Mouse (Mus musculus): ENCODE measurements around the gene Hoxc11.

Gene Hoxc11

DNA sequence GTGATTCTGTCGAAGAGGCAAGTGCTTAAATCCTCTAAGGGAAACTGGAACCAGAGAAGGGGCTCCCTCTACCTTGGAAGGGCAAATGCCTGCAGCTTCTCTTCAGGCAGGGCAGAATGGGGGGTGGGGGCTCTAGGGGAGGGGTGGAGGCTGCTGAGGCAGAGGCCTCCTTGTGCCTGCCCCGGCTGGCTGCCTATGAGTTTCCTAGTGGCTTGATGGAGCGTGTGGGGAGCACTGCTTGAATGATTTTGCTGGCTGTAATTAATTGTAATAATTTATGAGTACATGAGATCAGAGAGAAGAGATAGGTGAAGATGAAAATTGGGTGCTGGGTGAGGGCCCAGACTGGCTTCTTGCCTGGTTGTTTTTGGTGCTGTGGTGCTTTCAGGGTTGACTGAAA lies 30.7 kb downstream of the Hoxc11 start:
- no peak for DNase-seq

DNA sequence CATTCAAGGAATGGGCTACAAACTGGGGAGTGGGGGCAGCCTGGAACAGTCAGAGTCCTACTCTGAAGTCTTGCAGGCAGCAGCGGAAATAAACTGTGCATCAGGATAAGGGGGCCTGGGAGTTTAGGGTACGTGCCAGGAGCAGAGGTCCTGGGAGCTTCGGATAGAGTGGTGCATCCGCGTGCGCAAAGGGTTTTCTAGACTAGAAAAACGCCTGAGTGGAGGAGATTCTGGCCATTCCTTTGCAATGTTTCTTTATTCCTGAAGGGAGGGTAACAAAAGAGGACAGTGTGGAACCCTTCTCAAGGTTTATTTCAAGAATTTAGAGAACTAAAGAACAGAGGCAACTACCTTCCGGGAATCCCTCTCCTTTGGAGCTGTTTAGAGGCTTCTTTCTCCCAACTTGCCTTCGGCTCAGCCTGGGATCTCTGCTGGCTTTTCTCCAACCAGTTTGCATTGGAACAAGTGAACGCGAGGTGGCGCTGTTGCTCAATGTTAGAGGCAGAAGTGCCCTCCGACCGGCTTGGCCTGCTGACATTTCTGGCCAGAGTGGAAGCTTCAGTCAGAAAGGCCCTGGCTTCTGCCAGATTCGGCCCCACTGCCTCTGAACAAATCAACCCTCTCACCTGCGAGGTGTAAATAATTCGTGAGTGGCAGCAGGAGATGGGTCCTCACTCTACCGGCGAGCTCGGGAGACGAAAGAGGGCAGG lies 33.1 kb downstream of the Hoxc11 start:
- peak; percentile 96 for DNase-seq

DNA sequence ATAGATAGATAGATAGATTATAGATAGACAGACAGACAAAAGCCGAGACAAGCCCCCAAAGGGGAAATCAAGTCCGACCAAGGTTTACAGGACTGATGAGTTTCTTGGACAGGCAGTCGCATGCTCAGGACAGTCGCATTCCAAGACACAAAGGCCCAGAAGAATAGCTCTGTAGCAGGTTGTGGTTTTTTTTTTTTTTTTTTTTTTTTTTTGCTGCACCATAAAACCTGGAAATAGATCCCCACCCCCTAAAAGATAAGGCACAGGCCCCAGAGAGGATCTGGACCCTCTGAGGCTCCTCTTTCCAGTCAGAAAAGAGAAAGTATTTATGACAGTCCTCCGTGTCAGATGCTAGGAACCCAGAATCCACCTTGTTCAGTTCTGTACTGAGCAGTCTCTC lies 33.9 kb downstream of the Hoxc11 start:
- DNase-seq = no peak

DNA sequence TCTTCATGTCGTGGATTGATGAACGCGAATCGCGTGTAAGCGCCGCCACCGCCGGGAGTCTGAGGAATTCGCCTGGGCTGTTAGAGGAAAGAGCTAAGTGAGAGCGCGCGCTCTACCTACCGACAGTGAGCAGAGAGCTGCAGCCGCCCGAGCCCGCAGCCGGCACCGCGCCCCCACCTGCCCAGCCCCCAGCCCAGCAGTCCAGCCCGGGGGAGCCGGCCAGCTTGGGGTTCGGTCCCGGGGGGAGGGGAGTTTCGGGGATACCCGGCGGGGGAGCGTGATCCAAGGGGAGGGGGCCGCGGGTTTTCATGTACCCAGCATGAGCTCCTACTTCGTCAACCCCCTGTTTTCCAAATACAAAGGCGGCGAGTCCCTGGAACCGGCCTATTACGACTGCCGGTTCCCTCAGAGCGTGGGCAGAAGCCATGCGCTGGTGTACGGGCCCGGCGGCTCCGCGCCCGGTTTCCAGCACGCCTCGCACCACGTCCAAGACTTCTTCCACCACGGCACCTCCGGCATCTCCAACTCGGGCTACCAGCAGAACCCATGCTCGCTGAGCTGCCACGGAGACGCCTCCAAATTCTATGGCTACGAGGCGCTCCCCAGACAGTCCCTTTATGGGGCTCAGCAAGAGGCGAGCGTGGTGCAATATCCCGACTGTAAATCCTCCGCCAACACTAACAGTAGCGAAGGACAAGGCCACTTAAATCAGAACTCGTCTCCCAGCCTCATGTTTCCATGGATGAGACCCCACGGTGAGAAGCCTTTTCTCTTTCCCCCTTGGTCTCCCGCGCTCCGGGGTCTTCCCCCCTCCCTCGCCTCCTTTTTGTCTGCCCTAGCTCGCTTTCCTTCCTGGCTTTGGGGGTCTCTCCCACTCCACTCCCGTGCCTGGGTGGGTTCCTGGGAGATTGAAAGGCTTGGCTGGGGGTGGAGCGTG lies 36.5 kb downstream of the Hoxc11 start, which contains the start of gene Hoxc8:
TSS of gene Hoxc8 (plus strand) at position 147 of the 937 bp plus-strand sequence.
- DNase-seq = no peak

DNA sequence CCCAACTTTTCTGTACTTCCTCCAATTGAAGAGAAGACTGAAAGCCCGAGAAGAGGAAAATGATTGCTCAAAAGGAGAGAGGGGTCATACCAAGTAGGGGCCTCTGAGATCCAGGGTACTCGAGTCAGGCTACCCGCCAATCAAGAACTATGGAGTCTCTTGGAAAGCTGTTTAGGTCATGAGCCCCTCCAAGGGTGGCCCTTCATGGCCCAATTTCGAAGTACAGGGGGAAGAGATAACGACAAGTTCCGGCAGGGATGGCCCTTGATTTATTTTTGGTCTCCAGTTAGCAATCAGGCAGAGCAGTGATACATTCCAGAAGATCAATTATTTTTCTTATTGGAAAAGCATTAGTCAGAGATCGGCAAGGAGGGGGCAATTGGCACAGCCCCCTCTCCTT lies 37.6 kb downstream of the Hoxc11 start:
- DNase-seq = no peak

DNA sequence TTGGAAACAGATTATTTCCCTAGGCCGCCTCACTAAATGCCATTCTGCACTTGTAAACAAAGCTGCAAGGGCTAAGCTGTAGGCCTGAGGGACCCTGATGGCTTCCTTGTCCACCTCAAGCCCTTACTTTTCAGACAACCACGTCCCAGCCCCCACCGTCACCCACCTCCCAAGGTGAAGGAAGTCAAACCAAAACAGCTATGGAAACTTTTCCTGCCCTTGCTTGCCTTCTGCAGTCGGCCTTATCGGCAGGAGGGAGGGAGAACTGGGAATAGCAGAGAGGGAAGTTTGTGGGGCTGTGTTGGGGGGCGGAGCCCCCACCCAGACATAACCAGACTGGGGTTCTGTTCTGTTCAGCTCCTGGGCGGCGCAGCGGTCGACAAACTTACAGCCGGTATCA lies 38.0 kb downstream of the Hoxc11 start:
- DNase-seq = no peak

GRCm38 (mm10) chr15:102992863-102993262 lies 38.6 kb downstream of the Hoxc11 start:
- no peak for DNase-seq

GRCm38 (mm10) chr15:102996548-102996947 lies 42.3 kb downstream of the Hoxc11 start:
- DNase-seq = no peak

GRCm38 (mm10) chr15:102997431-102997830 lies 43.2 kb downstream of the Hoxc11 start:
- no peak for DNase-seq

GRCm38 (mm10) chr15:102997939-102998355 lies 43.7 kb downstream of the Hoxc11 start, which contains the start of gene Hoxc6:
Gene Hoxc6, plus strand, starts transcription at chr15:102998257.
- DNase-seq = no peak

DNA sequence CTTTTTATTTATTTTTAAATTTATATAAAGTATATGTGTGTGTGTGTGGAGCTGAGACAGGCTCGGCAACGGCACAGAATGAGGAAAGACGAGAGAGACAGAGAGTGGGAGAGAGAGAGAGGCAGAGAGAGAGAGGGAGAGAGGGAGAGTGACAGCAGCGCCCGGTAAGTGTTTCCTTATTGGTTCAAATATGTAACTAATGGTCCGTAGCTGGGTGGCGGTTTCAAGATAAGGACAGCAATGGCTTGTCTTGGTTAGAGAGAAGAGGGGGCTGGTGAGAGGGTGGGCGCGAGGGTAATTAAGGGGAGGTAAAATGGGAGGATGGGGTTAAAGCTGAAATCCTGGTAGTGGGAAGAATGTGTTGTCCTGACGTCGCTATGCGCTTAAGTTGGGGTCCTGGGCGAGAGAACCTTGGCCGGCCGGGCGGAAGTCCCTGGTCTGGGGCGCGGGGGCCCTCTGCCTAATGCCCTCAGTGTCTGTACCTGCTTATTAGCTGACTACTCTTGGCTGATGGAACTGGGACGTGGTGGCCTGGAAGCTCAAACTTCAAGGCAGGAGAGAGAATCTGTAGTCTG lies 44.5 kb downstream of the Hoxc11 start:
- no peak for DNase-seq

- peak; percentile 38 for DNase-seq
Measured at GRCm38 (mm10) chr15:102999183-102999831, 45.1 kb downstream of the Hoxc11 start.

DNA sequence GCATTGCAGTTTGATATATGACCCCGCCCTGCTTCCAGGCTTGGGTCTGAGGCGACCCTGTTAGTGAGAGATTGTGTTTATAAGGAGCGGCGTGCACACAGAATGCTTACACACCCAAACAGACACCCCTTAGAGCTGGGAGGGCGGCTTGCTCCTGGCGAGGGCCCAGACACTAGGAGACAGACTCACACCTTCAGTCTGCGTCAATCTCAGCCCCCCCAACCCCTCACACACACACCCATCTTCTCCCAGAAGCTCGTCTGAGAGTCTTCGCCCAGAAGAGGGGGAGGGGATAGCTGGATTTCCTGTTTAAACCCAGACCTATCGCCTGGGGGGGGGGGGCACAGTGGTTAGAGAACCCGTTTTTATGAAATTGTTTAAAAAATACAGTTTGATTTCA lies 45.7 kb downstream of the Hoxc11 start:
- no peak for DNase-seq

DNA sequence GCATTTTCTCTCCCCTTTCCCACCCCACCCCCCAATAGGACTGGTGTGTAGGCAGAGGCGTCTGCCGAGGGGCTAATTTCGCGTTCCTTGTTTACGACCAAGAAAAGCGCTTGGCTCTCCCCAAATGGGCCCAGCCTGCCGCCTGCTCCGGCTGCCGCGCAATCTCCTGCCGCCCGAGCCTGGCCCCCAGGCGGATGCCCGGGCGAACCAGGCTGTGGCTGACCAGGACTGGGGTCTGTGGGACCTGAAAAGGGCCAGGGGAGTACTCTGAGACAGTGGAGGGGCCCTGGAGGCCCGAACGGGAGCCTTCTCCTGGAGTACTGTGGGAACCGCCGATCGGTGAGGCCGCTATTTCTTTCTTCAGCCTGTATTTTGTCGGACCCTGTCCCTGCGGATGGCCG lies 46.3 kb downstream of the Hoxc11 start:
- no peak for DNase-seq

DNA sequence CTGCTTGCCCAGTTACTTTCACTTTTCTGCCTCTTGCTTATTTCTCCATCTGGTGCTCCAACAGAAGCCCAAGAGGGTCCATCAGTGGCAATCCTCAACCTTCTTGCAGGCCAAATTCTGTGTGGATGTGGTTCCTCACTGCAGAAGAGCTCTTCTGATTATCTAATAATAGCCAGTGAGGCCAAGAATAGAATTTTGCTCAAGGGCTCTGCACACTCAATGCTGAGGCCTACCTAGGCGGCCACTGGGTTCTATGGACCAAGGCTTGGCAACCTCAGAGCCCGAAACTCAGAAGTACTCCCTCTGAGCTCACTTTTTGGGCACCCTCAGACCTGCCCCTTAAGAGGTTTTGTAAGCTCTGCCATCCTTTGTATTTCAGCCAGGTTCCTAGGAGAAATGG lies 47.1 kb downstream of the Hoxc11 start:
- DNase-seq = no peak

DNA sequence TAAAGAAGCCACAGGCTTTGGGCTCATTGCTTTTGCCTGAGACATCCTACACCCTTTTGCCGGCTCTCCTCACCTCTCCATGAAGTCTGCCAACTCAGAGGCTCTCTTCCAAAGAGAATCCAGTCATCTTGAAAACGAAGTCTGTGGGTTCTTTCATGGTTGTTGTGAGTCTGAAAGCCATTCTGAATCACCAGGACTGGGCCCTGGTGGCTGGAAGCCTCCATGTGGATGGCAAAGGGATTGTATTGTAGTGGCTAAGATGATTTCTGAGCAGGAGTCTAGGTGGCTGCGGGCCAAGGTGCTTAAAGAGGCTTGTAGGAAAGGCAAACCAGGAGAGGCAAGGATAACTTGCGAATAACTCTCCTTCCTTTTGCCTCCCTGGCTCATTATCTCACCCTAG lies 47.9 kb downstream of the Hoxc11 start:
- DNase-seq = no peak

- DNase-seq = no peak
Measured at GRCm38 (mm10) chr15:103002821-103003448, 48.7 kb downstream of the Hoxc11 start.

- no peak for DNase-seq
Measured at GRCm38 (mm10) chr15:103005308-103005707, 51.1 kb downstream of the Hoxc11 start.

DNA sequence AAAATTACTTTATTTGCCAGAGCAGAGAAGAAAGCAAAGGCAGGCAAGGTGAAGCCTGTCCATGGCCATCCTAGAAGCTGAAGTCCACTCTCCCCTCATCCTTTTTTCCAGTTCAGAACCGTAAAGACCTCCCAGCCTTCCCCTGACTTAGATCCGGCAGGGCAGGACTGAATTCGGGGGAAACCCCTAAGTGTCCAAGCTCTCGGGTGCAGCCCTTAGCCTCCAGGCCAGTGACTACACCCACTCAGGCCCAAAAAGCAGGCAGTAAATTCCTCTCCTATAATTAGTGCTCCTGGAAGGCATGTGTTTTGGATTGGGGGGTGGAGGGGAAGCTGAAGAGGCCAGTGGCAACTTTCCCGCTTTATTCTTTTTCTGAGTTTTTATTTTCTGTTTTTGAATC lies 51.6 kb downstream of the Hoxc11 start:
- no peak for DNase-seq

DNA sequence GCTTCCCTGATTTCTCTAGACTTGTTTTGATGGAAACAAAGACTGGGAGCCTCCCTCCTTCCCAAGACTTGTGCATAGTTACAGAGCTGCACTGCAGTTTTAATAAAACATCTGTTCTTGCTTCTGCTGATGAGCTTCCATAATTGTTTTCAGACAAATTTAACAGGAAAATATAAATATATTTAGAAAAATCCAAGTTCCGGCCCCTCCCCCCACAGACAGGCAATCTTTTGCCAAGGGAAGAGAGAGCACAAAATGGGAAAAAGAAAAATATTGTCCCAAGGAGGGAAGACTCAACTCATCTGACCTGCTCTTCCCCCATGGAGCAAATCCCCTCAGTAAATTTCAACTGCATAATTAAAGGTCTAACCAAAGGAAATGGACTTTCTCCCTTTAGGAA lies 52.1 kb downstream of the Hoxc11 start:
- no peak for DNase-seq
